Mouse (Mus musculus) bone marrow, adult 2 months (tissue): ENCODE data around the gene Cdyl.

ENCODE experiments used
- CTCF ChIP-seq: fragments of 200-500 bp; IDR thresholded peaks from 2 replicates; pipeline ENCODE4 v1.5.1; 2011; ENCODE audit warnings: low read length, control low read depth; ENCODE audit not compliant: control insufficient read depth, insufficient read depth
- POLR2A ChIP-seq: fragments of 200-500 bp; IDR thresholded peaks from 2 replicates; pipeline ENCODE4 v1.6.1; 2011; ENCODE audit warnings: low read depth, mild to moderate bottlenecking, control low read depth, low read length, borderline replicate concordance; ENCODE audit not compliant: control insufficient read depth

DNA sequence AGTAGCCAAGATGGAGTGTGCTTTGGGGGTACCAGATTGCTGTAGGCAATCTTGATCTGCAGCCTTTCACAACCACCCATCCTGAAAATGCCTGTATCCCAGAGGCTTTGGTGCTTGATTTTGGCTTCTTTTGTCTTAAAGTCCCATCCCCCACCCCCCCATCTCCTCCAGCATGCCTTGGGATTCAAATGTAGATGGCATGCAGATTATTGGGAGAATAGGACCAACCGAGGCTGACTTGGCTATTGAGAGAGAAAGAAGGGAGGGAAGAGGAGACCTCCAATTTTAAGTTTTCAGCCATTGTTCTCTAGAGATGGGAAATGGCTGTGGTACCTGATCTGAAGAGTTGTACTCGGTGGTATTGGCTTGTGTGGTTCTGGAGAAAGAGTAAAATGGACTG lies 78.6 kb downstream of the Cdyl start:
- no peak for TF ChIP-seq CTCF
- no peak for TF ChIP-seq POLR2A
